Comparison of ENCODE assay signal across 14 mouse cellular contexts in the genomic region with DNA sequence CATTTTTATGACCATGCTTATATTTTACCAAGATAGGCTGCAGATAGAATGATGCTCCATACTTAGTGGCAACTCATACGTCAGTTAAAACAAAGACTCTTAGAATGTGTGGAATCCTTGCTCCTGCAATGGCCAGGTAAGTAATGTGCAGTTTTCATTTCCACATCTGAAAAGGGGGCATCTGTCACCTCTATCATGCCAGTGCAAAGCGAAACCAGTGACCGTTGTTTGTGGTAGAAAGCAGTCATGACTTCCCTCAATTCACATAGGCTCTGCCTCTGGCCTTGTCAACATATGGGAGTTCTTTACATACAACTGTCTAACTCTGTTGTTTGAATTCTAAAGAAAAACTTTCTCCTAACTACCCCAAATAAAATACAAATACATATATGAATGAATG. TPM values are rescaled to one million over a fixed set of nuclear protein-coding genes. Genes with fewer than 3 reads are reported as not detected.
DNase-seq lines count a peak whose midpoint lies in the region; ATAC-seq and TF ChIP-seq lines count a peak whose summit lies in the region.
"Had no signal": no experiment of that assay in that cellular context is flagged by ENCODE, and none has a peak within 500 bp of the region (broad histone marks: within the 10 kb centered on the region; RNA-seq: fewer than 3 reads in every experiment).

No protein-coding gene starts in this region.

- no peak for TF ChIP-seq CTCF in heart, postnatal 0 days (IDR thresholded peaks at IDR 0.05; ENCODE audit: low read depth)
- TF ChIP-seq CTCF in spleen, adult 2 months (IDR thresholded peaks at IDR 0.05; ENCODE audit: extremely low read depth, insufficient read depth, insufficient read length, insufficient replicate concordance): no peak

- H3K27me3 ChIP-seq in heart, postnatal 0 days (ENCODE audit: control insufficient read depth, insufficient read depth, low read length): no peaks in the 10 kb centered on the region
- no peaks in the 10 kb centered on the region for H3K27me3 ChIP-seq in spleen, adult 2 months (ENCODE audit: control insufficient read depth, insufficient read depth, low read length)
- no peaks in the 10 kb centered on the region for H3K27me3 ChIP-seq in midbrain, embryonic 11.5 days (ENCODE audit: control insufficient read depth, insufficient read depth, low read length)
- H3K27me3 ChIP-seq: neural tube, embryonic 12.5 days had no signal

- H3K9me3 ChIP-seq in heart, postnatal 0 days (replicated peaks; ENCODE audit: control insufficient read depth, low read length): no peaks in the 10 kb centered on the region
- no peaks in the 10 kb centered on the region for H3K9me3 ChIP-seq in midbrain, embryonic 11.5 days (ENCODE audit: control insufficient read depth, low read length)
- H3K9me3 ChIP-seq: neural tube, embryonic 12.5 days had no signal

- H3K4me1 ChIP-seq in heart, postnatal 0 days (ENCODE audit: control insufficient read depth, insufficient read depth): peaks cover 12% of the 10 kb centered on the region; the same call in 1 of the 2 replicates
- H3K4me1 ChIP-seq in spleen, adult 2 months (ENCODE audit: control insufficient read depth, insufficient read depth, insufficient read length): peaks cover 24% of the 10 kb centered on the region
- H3K4me1 ChIP-seq in midbrain, embryonic 11.5 days (ENCODE audit: control insufficient read depth, insufficient read depth, low read length): no peaks in the 10 kb centered on the region
- H3K4me1 ChIP-seq: neural tube, embryonic 12.5 days had no signal

- H3K36me3 ChIP-seq in heart, postnatal 0 days (replicated peaks; ENCODE audit: control insufficient read depth, insufficient read depth, low read length): no peaks in the 10 kb centered on the region
- H3K36me3 ChIP-seq in spleen, adult 2 months (ENCODE audit: control insufficient read depth, insufficient read depth, low read length): no peaks in the 10 kb centered on the region; the same call in 1 of the 2 replicates
- no peaks in the 10 kb centered on the region for H3K36me3 ChIP-seq in midbrain, embryonic 11.5 days (ENCODE audit: control insufficient read depth, insufficient read depth, low read length)
- H3K36me3 ChIP-seq: neural tube, embryonic 12.5 days had no signal

- no peak for TF ChIP-seq EP300 in heart, postnatal 0 days (IDR thresholded peaks at IDR 0.05; ENCODE audit: low read depth)

- peak overlapping the region; percentile 43; the same call in 1 of the 2 replicates for H3K27ac ChIP-seq in heart, postnatal 0 days (ENCODE audit: low read depth)
- no peak overlapping the region for H3K27ac ChIP-seq in spleen, adult 2 months (ENCODE audit: insufficient read depth, low read length)
- no peak overlapping the region for H3K27ac ChIP-seq in midbrain, embryonic 11.5 days (ENCODE audit: low read depth, low read length)
- H3K27ac ChIP-seq: neural tube, embryonic 12.5 days had no signal

- no peak for ATAC-seq in heart, postnatal 0 days (ENCODE audit: insufficient read depth, low read depth)
- ATAC-seq in hematopoietic stem cell, adult 5-6 weeks (replicated peaks in 1 of 2; ENCODE audit: insufficient read depth in 1 of 2, low FRiP score in 2 of 2, low TSS enrichment in 1 of 2, low read depth in 1 of 2, poor library complexity in 2 of 2, severe bottlenecking in 2 of 2): peak; percentile 30 to 33; a peak in 2 of 4 replicates
- no peak for ATAC-seq in midbrain, embryonic 11.5 days (ENCODE audit: low FRiP score)
- ATAC-seq: intestine, embryonic 16.5 days had no signal

- peak overlapping the region; percentile 51 for H3K4me2 ChIP-seq in heart, postnatal 0 days (ENCODE audit: low read depth, low read length)
- no peak overlapping the region for H3K4me2 ChIP-seq in midbrain, embryonic 11.5 days
- H3K4me2 ChIP-seq: neural tube, embryonic 12.5 days had no signal

- no peak for DNase-seq in heart, postnatal 0 days (ENCODE audit: low spot score)
- no peak for DNase-seq in heart, adult 8-10 months (ENCODE audit: low spot score)
- DNase-seq in spleen, adult 2 months (ENCODE audit: low read depth in 1 of 2, low spot score in 2 of 2): peak in 1 of 2 experiments; percentile 31
- no peak for DNase-seq in spleen, postnatal 4 days (ENCODE audit: low spot score in 2 of 2)
- DNase-seq in naive thymus-derived CD4-positive, alpha-beta T cell, adult 2 months (ENCODE audit: low read depth): peak; percentile 46
- no peak for DNase-seq in midbrain, embryonic 11.5 days (ENCODE audit: low spot score, missing footprints)
- DNase-seq in layer of hippocampus, adult 9-10 months (ENCODE audit: low spot score): no peak
- DNase-seq: adrenal gland, adult 8-10 months; cerebellum, adult 11-12 months; embryo, embryonic 11 days; right cerebral cortex, postnatal 4 days had no signal

- H3K9ac ChIP-seq in heart, postnatal 0 days (replicated peaks; ENCODE audit: low read depth, low read length): no peak overlapping the region
- H3K9ac ChIP-seq in midbrain, embryonic 11.5 days (ENCODE audit: low read length): no peak overlapping the region
- H3K9ac ChIP-seq: neural tube, embryonic 12.5 days had no signal

- H3K4me3 ChIP-seq in heart, postnatal 0 days (ENCODE audit: low read depth, low read length): peak overlapping the region; percentile 59
- peak overlapping the region; percentile 49 for H3K4me3 ChIP-seq in spleen, adult 2 months (ENCODE audit: extremely low read depth, insufficient read depth, insufficient read length)
- no peak overlapping the region for H3K4me3 ChIP-seq in midbrain, embryonic 11.5 days (ENCODE audit: low read depth, low read length)
- H3K4me3 ChIP-seq: neural tube, embryonic 12.5 days had no signal

- WGBS in heart, postnatal 0 days: 64% methylated on average over 3 of the region's 3 CpGs
- 7% methylated on average over 3 of the region's 3 CpGs for WGBS in spleen, adult 2 months
- WGBS in midbrain, embryonic 11.5 days: 88% methylated on average over 3 of the region's 3 CpGs

- no peak for TF ChIP-seq POLR2A in spleen, adult 2 months (IDR thresholded peaks at IDR 0.05; ENCODE audit: low read depth, low read length)

RNA-seq across cellular contexts. Expression of gene Klhl6, which starts 1.8 kb away (rescaled TPM):
- 8.0 and 12.1 TPM in 2 replicates for total RNA-seq in heart, postnatal 0 days (2014; rRNA removed; ENCODE audit: low replicate concordance)
- polyA plus RNA-seq in heart, postnatal 0 days (2015; fragmentation: Nextera tagmentation; extraction: Ambion mirVana): 13.7 and 14.9 TPM in 2 replicates
- total RNA-seq in heart, adult 8-10 months (2022): 1 to 10 TPM; 3.3 to 4.2 (median 4.0) TPM
- 28.4 and 33.7 TPM in 2 replicates for polyA plus RNA-seq in spleen, adult 2 months (2012; rRNA removed)
- 163 and 192 TPM in 2 replicates for total RNA-seq in hematopoietic stem cell, adult 5-6 weeks (2017)
- polyA plus RNA-seq in midbrain, embryonic 11.5 days (2014; fragmentation: Nextera tagmentation; extraction: Ambion mirVana): 7.0 and 8.4 TPM in 2 replicates

Comparison
In these comparisons a context has a peak if more than half of its experiments do, and no peak if none do; other contexts are left out.
1. ATAC-seq: peak in hematopoietic stem cell, adult 5-6 weeks (2 of 2); none in heart, postnatal 0 days (single experiment) and midbrain, embryonic 11.5 days (single experiment).
2. RNA of gene Klhl6, which starts 1.8 kb away (total RNA-seq): 163 to 192 TPM in hematopoietic stem cell, adult 5-6 weeks; 8.0 to 12.1 TPM in heart, postnatal 0 days and 3.3 to 4.2 TPM in heart, adult 8-10 months; every median in the first group is over 10 times any median in the second.